Mouse (Mus musculus): ENCODE data around the gene Disc1. TPM values are rescaled to one million over a fixed set of nuclear protein-coding genes. Genes with fewer than 3 reads are reported as not detected.

Gene Disc1
- polyA plus RNA-seq, 1 experiment from 2014 or later, result 0.56 TPM

DNA sequence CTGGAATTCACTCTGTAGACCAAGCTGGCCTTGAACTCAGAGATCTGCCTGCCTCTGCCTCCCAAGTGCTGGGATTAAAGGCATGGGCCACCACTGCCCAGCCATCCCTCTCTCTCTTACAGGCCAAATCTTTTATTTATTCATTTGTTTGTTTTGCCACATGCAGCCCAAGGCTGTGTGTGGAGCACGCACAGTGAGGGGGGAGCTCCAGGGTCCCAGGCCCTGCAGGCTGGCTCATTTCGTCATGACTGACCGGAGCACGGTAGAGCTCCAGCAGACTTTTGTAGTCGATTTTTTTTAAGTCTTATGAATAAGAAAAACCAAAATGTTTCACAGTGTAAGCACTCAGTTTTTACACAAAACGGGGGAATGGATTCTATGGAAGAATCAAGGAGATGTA lies 112.5 kb downstream of the Disc1 start:
- WGBS (ENCODE audit: missing documents), result 98% methylated on average over 6 of the region's 6 CpGs
- Histone ChIP-seq H3K36me3 (ENCODE audit: inconsistent target) (no peaks in the 10 kb centered on the region), H3K27ac (no peak overlapping the region), H3K79me2 (ENCODE audit: inconsistent target) (no peaks in the 10 kb centered on the region), H3K4me3 (ENCODE audit: inconsistent target) (no peak overlapping the region)

DNA sequence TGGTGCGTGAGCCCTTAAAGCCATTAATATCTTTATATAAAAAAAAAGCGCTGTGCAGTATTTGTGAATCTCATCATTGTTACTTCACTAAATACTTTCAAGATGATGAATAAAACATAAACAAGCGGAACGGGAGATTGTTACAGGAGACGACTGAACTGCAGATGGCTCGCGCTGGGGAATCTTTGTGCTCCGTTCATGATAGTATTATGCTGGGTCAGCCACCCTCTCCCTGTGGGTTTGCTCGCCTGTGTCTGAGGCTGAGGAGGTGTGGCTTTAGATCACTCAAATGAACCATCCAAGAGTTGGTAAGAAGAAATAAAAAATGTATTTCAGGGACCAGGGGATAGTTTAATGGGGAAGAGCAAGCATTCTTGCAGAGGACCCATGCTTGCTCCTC lies 113.0 kb downstream of the Disc1 start:
- H3K79me2 ChIP-seq (ENCODE audit: inconsistent target), result no peaks in the 10 kb centered on the region
- no peaks in the 10 kb centered on the region for H3K36me3 ChIP-seq (ENCODE audit: inconsistent target)
- 97% methylated on average over 8 of the region's 9 CpGs for WGBS (ENCODE audit: missing documents)
- no peak overlapping the region for H3K4me3 ChIP-seq (ENCODE audit: inconsistent target)
- H3K27ac ChIP-seq, result no peak overlapping the region

GRCm38 (mm10) chr8:125169628-125170027 lies 115.6 kb downstream of the Disc1 start:
- Histone ChIP-seq H3K79me2 (ENCODE audit: inconsistent target) (no peaks in the 10 kb centered on the region), H3K36me3 (ENCODE audit: inconsistent target) (no peaks in the 10 kb centered on the region), H3K27ac (no peak overlapping the region), H3K4me3 (ENCODE audit: inconsistent target) (no peak overlapping the region)
- 92% methylated on average over 3 of the region's 3 CpGs for WGBS (ENCODE audit: missing documents)

- Histone ChIP-seq H3K79me2 (ENCODE audit: inconsistent target) (no peaks in the 10 kb centered on the region), H3K36me3 (ENCODE audit: inconsistent target) (no peaks in the 10 kb centered on the region), H3K27ac (no peak overlapping the region), H3K4me3 (ENCODE audit: inconsistent target) (no peak overlapping the region)
- WGBS (ENCODE audit: missing documents), result 91% methylated on average over 2 of the region's 2 CpGs
Measured at GRCm38 (mm10) chr8:125171531-125171930, 117.5 kb downstream of the Disc1 start.

- H3K4me3 ChIP-seq (ENCODE audit: inconsistent target), result no peak overlapping the region
- no peaks in the 10 kb centered on the region for H3K79me2 ChIP-seq (ENCODE audit: inconsistent target)
- H3K27ac ChIP-seq, result no peak overlapping the region
- 87% methylated on average over 7 of the region's 7 CpGs for WGBS (ENCODE audit: missing documents)
- H3K36me3 ChIP-seq (ENCODE audit: inconsistent target), result no peaks in the 10 kb centered on the region
Measured at GRCm38 (mm10) chr8:125174237-125174636, 120.2 kb downstream of the Disc1 start.

DNA sequence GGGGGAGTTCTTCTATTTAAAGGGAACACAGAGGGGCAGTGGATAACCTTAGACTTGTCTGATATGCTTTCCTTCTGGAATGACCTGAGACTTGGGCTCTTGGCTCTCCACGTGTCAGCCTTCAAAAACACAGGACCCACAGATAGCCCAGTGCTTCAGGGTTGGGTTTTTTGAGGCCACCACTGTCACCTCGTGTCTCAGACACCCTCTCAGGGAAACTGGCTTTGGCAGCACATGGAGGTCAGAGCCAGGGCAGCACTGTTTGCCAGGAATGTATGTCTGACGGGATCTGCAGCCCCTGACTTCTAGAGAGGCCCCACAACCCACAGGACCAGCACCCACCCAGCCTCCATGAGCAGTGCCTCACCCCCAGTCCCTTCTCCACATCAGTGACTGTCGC lies 120.9 kb downstream of the Disc1 start:
- Histone ChIP-seq H3K36me3 (ENCODE audit: inconsistent target) (no peaks in the 10 kb centered on the region), H3K27ac (no peak overlapping the region), H3K79me2 (ENCODE audit: inconsistent target) (no peaks in the 10 kb centered on the region), H3K4me3 (ENCODE audit: inconsistent target) (no peak overlapping the region)
- 96% methylated on average over 4 of the region's 4 CpGs for WGBS (ENCODE audit: missing documents)

DNA sequence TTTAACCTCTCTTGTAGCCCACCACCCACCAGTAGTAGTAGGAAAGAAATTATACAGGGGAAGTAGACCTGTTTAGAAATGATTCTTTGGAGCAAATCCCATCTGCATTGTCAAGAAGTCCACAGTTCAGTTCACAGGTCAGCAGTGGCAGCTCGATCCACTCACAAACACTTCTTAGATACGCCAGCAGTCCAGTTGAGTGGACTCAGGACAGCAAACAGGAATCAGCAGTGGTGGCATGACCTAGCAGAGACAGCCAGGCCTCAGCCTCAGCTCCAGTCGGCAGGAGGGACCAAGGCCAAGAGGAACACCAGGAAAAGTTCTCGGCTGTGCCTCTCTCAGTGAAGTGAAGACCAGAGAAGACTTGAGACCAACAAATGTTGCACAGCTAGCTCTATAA lies 121.7 kb downstream of the Disc1 start:
- Histone ChIP-seq H3K79me2 (ENCODE audit: inconsistent target) (no peaks in the 10 kb centered on the region), H3K4me3 (ENCODE audit: inconsistent target) (no peak overlapping the region), H3K36me3 (ENCODE audit: inconsistent target) (no peaks in the 10 kb centered on the region), H3K27ac (no peak overlapping the region)
- 93% methylated on average over 4 of the region's 4 CpGs for WGBS (ENCODE audit: missing documents)

GRCm38 (mm10) chr8:125177091-125177490 lies 123.1 kb downstream of the Disc1 start:
- Histone ChIP-seq H3K4me3 (ENCODE audit: inconsistent target) (no peak overlapping the region), H3K36me3 (ENCODE audit: inconsistent target) (no peaks in the 10 kb centered on the region), H3K27ac (no peak overlapping the region), H3K79me2 (ENCODE audit: inconsistent target) (no peaks in the 10 kb centered on the region)
- 87% methylated on average over 6 of the region's 6 CpGs for WGBS (ENCODE audit: missing documents)

DNA sequence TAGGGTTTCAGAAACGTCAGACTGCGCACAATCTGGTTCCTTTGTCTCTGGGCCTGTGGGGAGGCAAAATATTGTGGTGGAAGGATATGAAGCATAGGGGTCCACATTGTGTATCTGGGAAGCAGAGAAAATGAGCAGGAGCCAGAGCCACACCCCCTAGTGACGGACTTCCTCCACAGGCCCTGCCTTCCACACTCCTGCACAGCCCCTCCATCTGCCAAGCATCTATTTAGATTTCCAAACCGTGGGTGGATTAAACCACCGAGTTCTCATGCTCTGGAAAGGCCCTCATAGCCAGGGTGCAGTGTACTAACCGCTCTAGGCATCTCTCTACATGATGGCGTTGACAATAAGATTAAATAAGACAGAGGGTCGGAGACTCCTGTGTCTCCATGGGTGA lies 124.0 kb downstream of the Disc1 start:
- H3K27ac ChIP-seq, result no peak overlapping the region
- no peaks in the 10 kb centered on the region for H3K36me3 ChIP-seq (ENCODE audit: inconsistent target)

GRCm38 (mm10) chr8:125183548-125184451 lies 129.8 kb downstream of the Disc1 start:
- Histone ChIP-seq H3K36me3 (ENCODE audit: inconsistent target) (no peaks in the 10 kb centered on the region), H3K27ac (no peak overlapping the region), H3K79me2 (ENCODE audit: inconsistent target) (no peaks in the 10 kb centered on the region), H3K4me3 (ENCODE audit: inconsistent target) (no peak overlapping the region)
- WGBS (ENCODE audit: missing documents), result 28% methylated on average over 16 of the region's 17 CpGs

More for the DNA sequence above, 124.0 kb downstream of the Disc1 start:
- Histone ChIP-seq H3K4me3 (ENCODE audit: inconsistent target) (no peak overlapping the region), H3K79me2 (ENCODE audit: inconsistent target) (no peaks in the 10 kb centered on the region)
- WGBS (ENCODE audit: missing documents), result 88% methylated on average over 8 of the region's 8 CpGs

DNA sequence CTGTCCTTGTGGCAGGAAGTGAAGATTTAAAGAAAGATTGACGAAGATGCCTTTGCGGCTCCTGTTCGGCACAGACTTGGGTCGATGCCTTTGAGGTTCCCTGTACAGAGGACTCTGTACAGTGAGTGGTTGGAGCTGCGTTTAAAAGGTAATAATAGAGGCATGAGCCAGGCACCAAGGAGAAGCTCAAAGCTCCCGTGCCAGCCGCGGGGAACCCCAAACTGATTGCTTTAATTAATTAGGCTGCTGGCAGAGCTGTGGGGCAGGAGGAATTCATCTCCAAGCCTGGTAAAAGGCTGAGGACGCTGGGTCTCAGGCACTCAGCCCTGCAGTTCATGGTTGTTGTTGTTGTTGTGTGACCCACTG lies 130.4 kb downstream of the Disc1 start:
- no peak overlapping the region for H3K27ac ChIP-seq
- no peaks in the 10 kb centered on the region for H3K36me3 ChIP-seq (ENCODE audit: inconsistent target)
- H3K4me3 ChIP-seq (ENCODE audit: inconsistent target), result no peak overlapping the region
- H3K79me2 ChIP-seq (ENCODE audit: inconsistent target), result no peaks in the 10 kb centered on the region
- 88% methylated on average over 9 of the region's 9 CpGs for WGBS (ENCODE audit: missing documents)

DNA sequence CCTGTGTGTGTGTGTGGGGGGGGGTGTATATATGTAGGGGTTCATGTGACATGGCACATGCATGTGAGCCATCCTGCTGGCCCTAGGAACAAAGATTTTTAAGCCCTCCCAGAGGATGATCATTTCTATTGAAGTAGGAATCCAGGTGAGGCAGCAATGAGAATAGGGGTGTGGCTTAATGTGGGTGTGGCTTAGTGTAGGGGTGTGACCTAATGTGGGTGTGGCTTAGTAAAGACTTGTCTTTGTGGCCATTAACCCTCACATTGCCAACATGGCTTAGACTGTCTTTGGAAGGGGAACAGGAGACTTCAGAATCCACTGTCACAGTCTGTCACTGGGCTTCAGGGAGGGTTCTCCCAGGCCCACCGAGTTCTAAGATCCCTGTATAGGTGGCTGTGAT lies 130.9 kb downstream of the Disc1 start:
- WGBS (ENCODE audit: missing documents), result 94% methylated on average over 1 of the region's 1 CpGs
- no peak overlapping the region for H3K4me3 ChIP-seq (ENCODE audit: inconsistent target)
- H3K79me2 ChIP-seq (ENCODE audit: inconsistent target), result no peaks in the 10 kb centered on the region
- H3K27ac ChIP-seq, result no peak overlapping the region
- H3K36me3 ChIP-seq (ENCODE audit: inconsistent target), result no peaks in the 10 kb centered on the region

GRCm38 (mm10) chr8:125187044-125187443 lies 133.0 kb downstream of the Disc1 start:
- 82% methylated on average over 9 of the region's 10 CpGs for WGBS (ENCODE audit: missing documents)
- Histone ChIP-seq H3K36me3 (ENCODE audit: inconsistent target) (no peaks in the 10 kb centered on the region), H3K27ac (no peak overlapping the region), H3K4me3 (ENCODE audit: inconsistent target) (no peak overlapping the region), H3K79me2 (ENCODE audit: inconsistent target) (no peaks in the 10 kb centered on the region)

GRCm38 (mm10) chr8:125193701-125194100 lies 139.7 kb downstream of the Disc1 start:
- WGBS (ENCODE audit: missing documents), result 92% methylated on average over 5 of the region's 5 CpGs
- H3K36me3 ChIP-seq (ENCODE audit: inconsistent target), result no peaks in the 10 kb centered on the region
- no peak overlapping the region for H3K27ac ChIP-seq
- H3K4me3 ChIP-seq (ENCODE audit: inconsistent target), result no peak overlapping the region
- no peaks in the 10 kb centered on the region for H3K79me2 ChIP-seq (ENCODE audit: inconsistent target)

GRCm38 (mm10) chr8:125195121-125195520 lies 141.1 kb downstream of the Disc1 start:
- 93% methylated on average over 9 of the region's 9 CpGs for WGBS (ENCODE audit: missing documents)
- no peaks in the 10 kb centered on the region for H3K79me2 ChIP-seq (ENCODE audit: inconsistent target)

More at GRCm38 (mm10) chr8:125195121-125195520, 141.1 kb downstream of the Disc1 start:
- no peak overlapping the region for H3K4me3 ChIP-seq (ENCODE audit: inconsistent target)
- no peak overlapping the region for H3K27ac ChIP-seq
- no peaks in the 10 kb centered on the region for H3K36me3 ChIP-seq (ENCODE audit: inconsistent target)

Measured in macrophage (primary cell).